Mouse (Mus musculus): ENCODE results near the gene Uqcrq. TPM values are rescaled to one million over a fixed set of nuclear protein-coding genes. Genes with fewer than 3 reads are reported as not detected.

Uqcrq gene
- 1,000 to 10,000 TPM; 1,108 to 1,285 (median 1,159) TPM for total RNA-seq (2022)

GRCm38 (mm10) chr11:53430670-53431346 is at the start of gene Uqcrq, which contains the start of gene Gdf9:
Uqcrq (minus strand) TSS chr11:53430831.
Gdf9 (plus strand) TSS chr11:53431023.
- peak; percentile 100 for DNase-seq (ENCODE audit: low spot score in 2 of 2)

GRCm38 (mm10) chr11:53479783-53480301 is 49.2 kb upstream of the Uqcrq start, which contains the start of the genes Gm9945 and Sowaha:
Gm9945 (plus strand) TSS chr11:53480166.
Sowaha (minus strand) TSS chr11:53480274.
- no peak for DNase-seq (ENCODE audit: low spot score in 2 of 2)

GRCm38 (mm10) chr11:53479171-53479782 is 48.6 kb upstream of the Uqcrq start:
- no peak for DNase-seq (ENCODE audit: low spot score in 2 of 2)

GRCm38 (mm10) chr11:53478383-53479170 is 47.9 kb upstream of the Uqcrq start:
- no peak for DNase-seq (ENCODE audit: low spot score in 2 of 2)

- no peak for DNase-seq (ENCODE audit: low spot score in 2 of 2)
Measured at GRCm38 (mm10) chr11:53477833-53478232, 47.2 kb upstream of the Uqcrq start.

GRCm38 (mm10) chr11:53475620-53476019 is 45.0 kb upstream of the Uqcrq start:
- no peak for DNase-seq (ENCODE audit: low spot score in 2 of 2)

GRCm38 (mm10) chr11:53472709-53473108 is 42.1 kb upstream of the Uqcrq start:
- no peak for DNase-seq (ENCODE audit: low spot score in 2 of 2)

GRCm38 (mm10) chr11:53469968-53470695 is 39.5 kb upstream of the Uqcrq start, which contains the start of gene Gm9837:
Gm9837 (minus strand) TSS chr11:53470479.
- DNase-seq (ENCODE audit: low spot score in 2 of 2) = peak; percentile 71 to 81

- DNase-seq (ENCODE audit: low spot score in 2 of 2) = no peak
Measured at GRCm38 (mm10) chr11:53469294-53469967, 38.8 kb upstream of the Uqcrq start.

- peak; percentile 57 to 61 for DNase-seq (ENCODE audit: low spot score in 2 of 2)
Measured at GRCm38 (mm10) chr11:53466231-53466971, 35.8 kb upstream of the Uqcrq start.

GRCm38 (mm10) chr11:53463551-53464424 is 33.2 kb upstream of the Uqcrq start:
- DNase-seq (ENCODE audit: low spot score in 2 of 2) = no peak

GRCm38 (mm10) chr11:53461727-53462126 is 31.1 kb upstream of the Uqcrq start:
- no peak for DNase-seq (ENCODE audit: low spot score in 2 of 2)

GRCm38 (mm10) chr11:53460192-53460591 is 29.6 kb upstream of the Uqcrq start:
- no peak for DNase-seq (ENCODE audit: low spot score in 2 of 2)

GRCm38 (mm10) chr11:53458996-53459395 is 28.4 kb upstream of the Uqcrq start:
- DNase-seq (ENCODE audit: low spot score in 2 of 2) = no peak

- DNase-seq (ENCODE audit: low spot score in 2 of 2) = no peak
Measured at GRCm38 (mm10) chr11:53457372-53457954, 26.8 kb upstream of the Uqcrq start.

GRCm38 (mm10) chr11:53456474-53457371 is 26.1 kb upstream of the Uqcrq start, which contains the start of the genes Gm10447 and Shroom1:
Gm10447 (minus strand) TSS chr11:53457110.
Shroom1 (plus strand) TSS chr11:53457205.
- DNase-seq (ENCODE audit: low spot score in 2 of 2) = peak; percentile 25 to 42

GRCm38 (mm10) chr11:53453031-53453430 is 22.4 kb upstream of the Uqcrq start:
- DNase-seq (ENCODE audit: low spot score in 2 of 2) = no peak

All from gastrocnemius, adult 8-10 months (tissue).